Comparison of ENCODE assay signal across 13 mouse cellular contexts in the genomic region with DNA sequence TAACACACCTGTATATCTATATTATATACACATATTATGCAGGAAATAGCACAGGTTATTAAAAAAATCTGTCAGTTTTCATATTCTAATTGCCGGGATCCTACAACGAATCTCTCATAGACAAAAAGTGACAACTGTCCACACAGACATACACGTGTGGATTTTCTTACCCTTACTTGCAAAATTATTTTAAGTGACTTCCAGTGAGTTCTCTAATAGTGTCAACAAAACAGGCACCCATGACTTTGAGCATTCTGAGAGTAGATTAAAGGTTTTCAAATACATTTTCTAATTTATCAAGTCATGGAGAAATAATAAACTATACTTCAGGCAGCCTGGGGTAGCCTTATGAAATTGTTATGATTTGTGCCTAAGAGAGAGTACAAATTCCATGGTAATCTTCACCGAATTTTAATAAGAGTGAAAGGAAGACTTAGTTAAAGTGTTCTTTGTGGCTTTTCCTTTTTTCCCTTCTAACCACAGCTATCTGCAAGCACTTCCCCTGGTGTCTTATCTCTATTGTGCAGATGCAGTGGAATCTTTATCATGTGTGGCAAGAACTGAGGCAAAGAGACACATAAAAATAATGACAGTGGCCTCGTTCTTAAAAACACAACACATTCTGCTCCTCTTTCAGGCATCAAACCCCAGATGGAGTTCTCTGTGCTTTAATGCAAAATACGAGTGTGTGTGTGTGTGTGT.
DNase-seq lines count a peak whose midpoint lies in the region; ATAC-seq and TF ChIP-seq lines count a peak whose summit lies in the region.
"Had no signal": no experiment of that assay in that cellular context is flagged by ENCODE, and none has a peak within 500 bp of the region (broad histone marks: within the 10 kb centered on the region; RNA-seq: fewer than 3 reads in every experiment).

No protein-coding gene starts in this region.

- no peak overlapping the region for H3K4me3 ChIP-seq in heart, embryonic 13.5 days
- H3K4me3 ChIP-seq in hindbrain, postnatal 0 days (ENCODE audit: low read length): no peak overlapping the region
- H3K4me3 ChIP-seq: midbrain, embryonic 10.5 days had no signal

- peak overlapping the region; percentile 33; the same call in 1 of the 2 replicates for H3K4me2 ChIP-seq in heart, embryonic 13.5 days
- no peak overlapping the region for H3K4me2 ChIP-seq in hindbrain, postnatal 0 days (ENCODE audit: low read depth, low read length)

- no peak for DNase-seq in heart, postnatal 14 days
- DNase-seq in MEL-GATA-1-ER (ENCODE audit: extremely low read depth, low read depth): peak; percentile 88
- DNase-seq in kidney, adult 9 months: no peak
- DNase-seq in hindbrain, postnatal 0 days (ENCODE audit: low spot score): no peak
- DNase-seq in kidney, postnatal 36 days: no peak
- DNase-seq: cerebellum, adult 8-10 months; heart, postnatal 10 days; lung, adult 2 months had no signal

- no peak for TF ChIP-seq CTCF in hindbrain, postnatal 0 days (IDR thresholded peaks at IDR 0.05; ENCODE audit: low read depth)

- H3K4me1 ChIP-seq in heart, embryonic 13.5 days: peaks cover 16% of the 10 kb centered on the region
- no peaks in the 10 kb centered on the region for H3K4me1 ChIP-seq in hindbrain, postnatal 0 days (ENCODE audit: insufficient read depth, low read length)

- intact Hi-C loops in heart, postnatal 14 days (cut with DNase I): no loop called here

- 51% methylated on average over 6 of the region's 6 CpGs for WGBS in heart, embryonic 13.5 days
- 72% methylated on average over 6 of the region's 6 CpGs for WGBS in hindbrain, postnatal 0 days

- H3K9me3 ChIP-seq in heart, embryonic 13.5 days: no peaks in the 10 kb centered on the region
- H3K9me3 ChIP-seq in hindbrain, postnatal 0 days (ENCODE audit: low read length): no peaks in the 10 kb centered on the region
- H3K9me3 ChIP-seq: midbrain, embryonic 10.5 days had no signal

- no peaks in the 10 kb centered on the region for H3K27me3 ChIP-seq in heart, embryonic 13.5 days (replicated peaks)
- H3K27me3 ChIP-seq in hindbrain, postnatal 0 days (ENCODE audit: insufficient read depth, low read length): no peaks in the 10 kb centered on the region

- no peak overlapping the region for H3K9ac ChIP-seq in heart, embryonic 13.5 days
- no peak overlapping the region for H3K9ac ChIP-seq in hindbrain, postnatal 0 days (replicated peaks; ENCODE audit: low read length)

- ATAC-seq in heart, embryonic 13.5 days (ENCODE audit: extremely low read depth, insufficient number of reproducible peaks, low FRiP score, low TSS enrichment): no peak
- peak; percentile 84 for ATAC-seq in granulocyte monocyte progenitor cell, adult 5-6 weeks (replicated peaks; ENCODE audit: poor library complexity, severe bottlenecking)
- ATAC-seq in megakaryocyte, adult 5-6 weeks (ENCODE audit: poor library complexity, severe bottlenecking): peak; percentile 57; the same call in 1 of the 2 replicates
- ATAC-seq in hindbrain, postnatal 0 days: no peak
- ATAC-seq: activated CD4-positive, CD25-positive, alpha-beta regulatory T cell, adult 4 months had no signal

- H3K36me3 ChIP-seq in heart, embryonic 13.5 days: no peaks in the 10 kb centered on the region
- no peaks in the 10 kb centered on the region for H3K36me3 ChIP-seq in hindbrain, postnatal 0 days (ENCODE audit: insufficient read depth, low read length)
- H3K36me3 ChIP-seq: midbrain, embryonic 10.5 days had no signal

- H3K27ac ChIP-seq in heart, embryonic 13.5 days (replicated peaks): peak overlapping the region; percentile 13; the same call in 1 of the 2 replicates
- no peak overlapping the region for H3K27ac ChIP-seq in hindbrain, postnatal 0 days
- H3K27ac ChIP-seq: midbrain, embryonic 10.5 days had no signal

Comparison
In these comparisons a context has a peak if more than half of its experiments do, and no peak if none do; other contexts are left out.
1. ATAC-seq: peak in granulocyte monocyte progenitor cell, adult 5-6 weeks (single experiment) and megakaryocyte, adult 5-6 weeks (single experiment); none in heart, embryonic 13.5 days (single experiment) and hindbrain, postnatal 0 days (single experiment).